Mouse (Mus musculus) heart, postnatal 36 days (tissue): ENCODE measurements around the gene Map3k21. TPM values are rescaled to one million over a fixed set of nuclear protein-coding genes. Genes with fewer than 3 reads are reported as not detected.
A peak's percentile ranks its signal among the peaks of the same experiment; 100 is the strongest.

ENCODE experiments used
- DNase-seq, 2 experiments: peaks; one replicate each; pipeline ENCODE4 v3.0.0; 2021 to 2022
- intact Hi-C: fragments of 180-260 bp; cut with DNase I; formaldehyde crosslinking; loops from one replicate; pipeline ENCODE4 v1.15.1; 2025
- total RNA-seq, 2 experiments: library from RNA; stranded (reverse); gene quantifications; 2 replicates each; pipeline ENCODE4 v1.2.3; 2021

The Map3k21 gene
- total RNA-seq = under 1 TPM; 0.76 to 0.97 TPM

DNA sequence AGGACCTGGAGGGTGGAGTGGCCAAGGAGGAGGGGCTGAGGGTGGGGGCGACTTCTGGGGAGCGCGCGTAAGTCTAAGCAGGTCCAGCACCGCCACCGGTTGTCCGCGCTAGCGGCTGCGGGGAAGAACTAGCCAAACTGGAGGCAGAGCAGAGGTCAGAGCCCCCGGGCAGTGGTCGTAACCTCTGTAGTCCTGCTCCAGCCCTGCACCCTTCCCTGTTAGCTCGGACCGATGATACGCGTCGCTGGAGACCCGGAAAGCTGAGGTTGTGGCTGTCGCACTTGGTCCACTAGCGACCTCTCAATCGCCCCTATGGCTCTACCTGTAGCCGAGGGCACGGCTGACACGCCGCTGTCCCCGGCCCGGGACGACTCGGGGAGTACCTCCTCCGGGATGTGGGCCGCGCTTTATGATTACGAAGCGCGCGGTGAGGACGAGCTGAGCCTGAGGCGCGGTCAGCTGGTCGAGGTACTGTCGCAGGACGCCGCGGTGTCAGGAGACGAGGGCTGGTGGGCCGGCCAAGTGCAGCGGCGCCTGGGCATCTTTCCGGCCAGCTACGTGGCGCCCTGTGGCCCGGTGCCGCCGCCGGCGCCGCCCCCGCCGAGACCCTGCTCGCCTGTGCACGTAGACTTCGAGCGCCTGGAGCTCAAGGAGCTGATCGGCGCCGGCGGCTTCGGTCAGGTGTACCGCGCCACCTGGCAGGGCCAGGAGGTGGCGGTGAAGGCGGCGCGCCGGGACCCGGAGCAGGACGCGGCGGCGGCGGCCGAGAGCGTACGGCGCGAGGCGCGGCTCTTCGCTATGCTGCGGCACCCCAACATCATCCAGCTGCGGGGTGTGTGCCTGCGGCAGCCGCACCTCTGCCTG is at the start of gene Map3k21:
TSS of gene Map3k21 (plus strand) at position 86 of the 864 bp plus-strand sequence.
- intact Hi-C loops = no loop called here
- peak; percentile 14 to 15 for DNase-seq

DNA sequence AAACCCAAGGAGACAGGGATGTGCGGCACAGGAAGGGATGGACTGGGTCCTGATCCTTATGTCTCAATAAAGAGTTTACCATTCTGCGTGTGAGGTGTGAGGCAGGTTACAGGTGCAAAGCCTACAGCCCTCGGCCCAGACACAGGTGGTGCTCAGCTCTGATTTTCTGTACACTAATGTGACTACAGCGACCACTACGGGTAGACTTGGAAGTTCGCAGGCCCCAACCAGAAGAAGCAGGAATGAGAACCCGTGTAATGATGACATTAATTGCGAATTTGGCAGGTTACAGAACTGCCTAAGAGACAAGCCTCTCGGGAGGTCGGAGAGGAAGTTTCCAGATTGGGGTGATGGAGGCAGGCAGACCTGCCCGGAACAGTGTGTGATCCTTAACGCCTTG is 44.1 kb upstream of the Map3k21 start:
- DNase-seq = no peak
- intact Hi-C loops = loop anchor here (5.0 to 10.0 kb wide), 4 partner anchors 411 to 699 kb away; no protein-coding TSS in a partner anchor

DNA sequence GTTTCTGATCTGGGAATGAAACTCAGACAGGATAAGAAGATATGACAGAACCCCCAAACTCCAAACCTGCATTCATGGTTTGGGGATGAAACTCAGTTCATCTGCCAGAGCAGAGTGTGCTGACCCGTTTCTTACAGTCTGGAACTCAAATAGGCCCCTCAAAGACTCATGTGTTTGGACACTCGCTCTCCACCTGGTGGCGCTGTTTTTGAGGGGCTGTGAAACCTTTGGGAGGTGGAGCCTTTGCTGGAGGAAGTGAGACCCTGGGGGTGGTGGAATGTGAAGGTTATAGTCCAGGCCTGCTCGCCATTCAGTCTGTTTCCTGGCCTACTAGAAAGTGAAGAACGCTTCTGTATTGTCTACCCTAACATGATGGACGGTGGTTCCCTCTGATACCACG is 41.7 kb upstream of the Map3k21 start:
- intact Hi-C loops = loop anchor here (5.0 to 10.0 kb wide), 4 partner anchors 414 to 701 kb away; no protein-coding TSS in a partner anchor
- no peak for DNase-seq

DNA sequence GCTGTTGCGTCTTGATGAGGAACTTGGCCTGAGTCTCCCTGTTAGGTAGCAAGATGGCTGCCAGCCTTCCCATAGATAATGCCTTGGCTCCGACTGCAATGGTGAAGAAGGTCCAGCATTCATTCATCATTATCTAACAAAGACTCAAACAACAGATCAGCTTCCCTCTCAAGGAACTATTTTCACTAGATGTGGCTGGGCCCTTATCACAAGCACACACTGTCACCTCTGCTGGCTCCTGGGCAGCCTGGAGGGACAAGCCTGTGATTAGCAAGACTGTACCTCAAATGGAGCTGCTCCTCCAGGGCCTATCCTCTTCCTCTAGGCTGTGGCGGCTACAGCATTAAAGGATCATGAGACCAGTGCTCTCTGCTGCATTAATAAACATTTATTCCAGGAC is 40.5 kb upstream of the Map3k21 start:
- no peak for DNase-seq

DNA sequence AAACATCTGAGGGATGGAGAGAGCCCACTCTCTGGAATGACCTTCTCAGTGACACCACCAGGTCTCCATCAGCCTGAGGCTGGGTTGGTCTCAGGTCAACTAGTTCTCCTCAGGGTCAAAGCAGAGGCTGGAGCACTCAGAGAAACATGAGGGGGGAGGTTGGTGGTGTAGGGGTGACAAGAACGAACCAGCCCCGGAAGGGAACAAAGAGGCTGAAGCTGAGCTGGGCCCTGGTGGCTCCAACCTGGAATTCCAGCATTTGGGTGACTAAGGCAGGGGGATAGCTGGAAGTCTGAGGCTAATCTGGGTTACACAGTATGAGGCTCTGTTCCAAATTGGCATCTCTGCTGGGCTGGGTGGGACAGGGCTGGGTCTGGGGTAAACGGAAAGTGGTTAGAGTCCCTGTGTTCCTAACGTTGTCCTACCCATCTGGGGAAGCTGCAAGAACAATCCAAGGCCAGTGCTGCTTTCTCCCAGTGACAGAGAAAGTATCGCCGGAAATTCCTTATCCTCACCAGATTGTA is 40.0 kb upstream of the Map3k21 start:
- DNase-seq = no peak
- intact Hi-C loops = loop anchor here (2.0 to 5.0 kb wide), 3 partner anchors 295 to 803 kb away; no protein-coding TSS in a partner anchor

More for the DNA sequence above, 40.5 kb upstream of the Map3k21 start:
- intact Hi-C loops = loop anchor here (2.0 to 10.0 kb wide), 7 partner anchors 295 to 803 kb away; no protein-coding TSS in a partner anchor

DNA sequence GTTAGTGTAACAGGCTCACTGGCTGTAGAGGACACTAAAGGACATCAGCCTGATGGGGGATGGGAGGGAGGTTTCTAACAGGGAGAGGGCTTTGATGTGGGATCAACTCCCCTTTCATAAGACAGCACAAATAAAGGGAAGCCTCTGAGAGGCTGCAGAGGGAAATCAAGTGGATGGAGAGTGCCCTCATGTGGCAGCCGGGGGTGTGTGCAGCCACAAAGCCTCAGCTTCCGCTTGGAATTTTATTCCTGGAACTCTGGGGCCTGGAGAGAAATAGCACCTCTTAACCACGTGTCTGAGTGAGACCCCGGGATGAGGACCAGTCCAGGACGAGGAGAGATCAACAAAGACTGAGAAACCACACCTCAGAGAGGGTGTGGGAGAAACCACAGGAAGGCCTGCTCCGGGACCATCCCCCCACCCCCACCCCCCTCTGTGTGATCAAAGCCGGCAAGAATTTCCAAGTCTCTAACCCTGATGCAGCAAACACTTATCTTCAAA is 39.4 kb upstream of the Map3k21 start:
- peak; percentile 75 to 76 for DNase-seq
- intact Hi-C loops = loop anchor here (2.0 to 5.0 kb wide), 3 partner anchors 296 to 804 kb away; no protein-coding TSS in a partner anchor

DNA sequence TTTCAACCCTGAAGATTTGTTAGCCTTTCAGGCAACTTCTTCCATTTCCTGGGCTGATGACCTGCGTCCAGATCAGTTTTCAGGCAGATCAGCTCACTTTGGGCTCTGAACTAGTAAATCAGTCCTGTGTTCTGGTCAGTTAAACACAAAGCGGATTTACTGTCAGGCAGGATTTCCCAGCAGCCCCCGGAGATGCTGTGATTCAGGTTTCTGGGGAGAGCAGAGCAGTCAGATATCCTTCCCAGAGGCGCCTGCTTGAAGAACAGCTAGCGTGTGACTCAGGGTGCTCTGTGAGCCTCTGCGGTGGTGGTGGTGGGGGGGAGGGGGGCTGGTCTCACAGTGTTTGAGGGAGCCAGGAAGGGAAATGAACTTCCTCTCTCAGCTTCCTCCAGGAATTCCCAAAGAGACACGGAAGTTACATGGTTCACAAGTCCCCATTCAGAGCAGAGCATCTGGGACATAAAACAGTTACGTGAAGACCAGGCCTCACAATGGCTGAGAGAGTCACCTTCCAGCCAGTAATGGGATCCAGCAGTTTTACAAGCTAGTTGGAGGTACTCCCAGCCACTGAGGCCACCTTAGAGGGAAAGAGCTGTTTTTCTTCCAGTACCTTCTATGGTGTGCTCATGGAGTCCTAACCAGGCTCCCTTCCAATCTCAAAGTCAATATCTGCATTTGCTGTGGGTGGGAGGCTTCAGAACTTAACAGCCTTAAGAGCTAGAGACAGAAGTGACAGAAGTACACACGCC is 37.6 kb upstream of the Map3k21 start:
- intact Hi-C loops = loop anchor here (5.0 kb wide), 1 partner anchor 745 kb away; no protein-coding TSS in a partner anchor
- DNase-seq = no peak

DNA sequence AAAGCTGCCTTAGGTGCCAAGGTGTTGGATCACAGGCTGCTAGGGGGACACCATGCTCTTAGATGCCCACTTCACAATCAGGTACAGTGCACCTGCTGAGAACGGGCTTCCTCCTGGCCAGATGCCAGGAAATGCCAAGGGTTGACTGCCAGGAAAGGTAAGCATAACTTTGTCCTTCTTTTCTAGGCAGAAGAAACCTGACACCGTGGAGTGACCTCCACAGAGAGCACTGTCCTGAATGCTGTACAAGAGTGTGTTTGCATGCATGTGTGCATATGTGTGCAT is 37.1 kb upstream of the Map3k21 start:
- intact Hi-C loops = loop anchor here (5.0 kb wide), 1 partner anchor 746 kb away; no protein-coding TSS in a partner anchor
- DNase-seq = no peak

DNA sequence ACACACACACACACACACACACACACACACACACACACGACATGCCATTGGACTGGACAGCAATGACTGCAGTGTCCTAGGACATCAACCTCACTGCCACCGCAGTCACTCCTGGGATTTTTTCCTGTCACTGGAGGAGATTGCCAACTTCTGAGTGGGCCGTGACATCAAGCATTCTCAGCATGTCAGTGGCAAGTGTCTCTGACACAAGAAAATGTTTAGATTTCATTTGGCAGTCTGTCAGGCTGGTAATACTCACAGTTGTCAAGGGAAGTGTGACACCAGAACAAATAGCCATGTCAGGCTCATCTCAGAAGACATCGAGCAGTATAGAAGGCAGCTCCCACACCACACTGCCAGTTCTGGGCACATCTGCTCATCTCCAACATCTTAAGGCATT is 29.8 kb upstream of the Map3k21 start:
- DNase-seq = no peak
- intact Hi-C loops = no loop called here

DNA sequence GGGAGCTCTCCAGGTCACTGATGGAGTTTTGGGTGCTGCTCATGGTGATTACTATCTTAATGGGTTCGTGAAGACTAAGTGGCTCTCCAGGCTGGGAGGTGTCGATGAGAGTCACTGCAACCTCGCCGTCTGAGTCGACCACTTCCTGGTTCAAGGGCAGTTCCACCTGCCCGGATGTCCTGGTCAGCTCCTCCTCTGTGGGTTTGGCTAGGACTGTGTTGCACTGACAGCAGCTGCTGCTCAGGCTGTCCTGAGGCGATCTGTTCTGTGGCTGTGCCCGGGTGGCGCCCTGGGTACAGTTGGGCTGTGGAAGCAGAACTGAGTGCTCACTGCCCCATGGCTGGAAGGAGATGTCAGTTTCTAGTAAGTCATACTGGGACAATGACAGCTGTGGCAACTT is 22.7 kb upstream of the Map3k21 start:
- intact Hi-C loops = no loop called here
- DNase-seq = no peak

DNA sequence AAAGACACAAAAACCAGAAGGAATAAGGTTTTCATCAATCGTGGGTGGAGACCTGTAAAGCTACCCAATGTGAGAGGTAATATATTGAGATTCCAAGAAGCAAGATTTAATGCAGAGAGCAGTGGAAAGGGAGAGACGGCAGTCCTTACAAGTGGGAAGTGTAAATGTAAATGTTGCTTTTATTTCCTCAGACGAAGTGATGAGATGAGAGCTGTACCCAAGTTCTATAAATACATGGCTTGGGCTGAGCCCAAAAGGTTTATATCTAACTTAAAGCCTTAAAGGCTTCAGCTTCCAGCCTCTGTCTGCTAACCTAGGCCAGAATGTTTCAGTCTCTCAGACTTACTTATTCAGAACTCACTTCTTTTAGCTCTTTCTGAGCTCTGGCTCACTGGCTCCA is 20.3 kb upstream of the Map3k21 start:
- DNase-seq = no peak
- intact Hi-C loops = no loop called here

DNA sequence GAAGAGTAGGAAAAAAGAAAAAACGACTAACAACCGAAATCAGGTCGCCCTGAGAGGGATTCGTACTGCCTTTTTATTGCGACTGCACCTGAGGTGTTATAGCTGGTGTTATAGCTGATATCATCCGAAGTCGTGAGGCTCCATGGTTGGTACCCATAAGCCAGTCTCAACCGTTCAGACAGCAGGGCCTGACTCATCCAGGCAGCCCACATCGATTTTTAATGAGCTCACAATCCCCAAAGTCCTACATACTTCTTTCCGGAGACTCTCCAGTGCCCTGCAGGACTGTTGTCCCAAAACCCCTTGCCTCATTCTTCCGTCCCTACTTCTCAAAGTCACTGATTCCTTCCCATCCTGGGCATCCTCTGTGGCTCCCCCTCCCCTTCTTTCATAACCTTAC is 12.9 kb upstream of the Map3k21 start:
- DNase-seq = no peak
- intact Hi-C loops = no loop called here

DNA sequence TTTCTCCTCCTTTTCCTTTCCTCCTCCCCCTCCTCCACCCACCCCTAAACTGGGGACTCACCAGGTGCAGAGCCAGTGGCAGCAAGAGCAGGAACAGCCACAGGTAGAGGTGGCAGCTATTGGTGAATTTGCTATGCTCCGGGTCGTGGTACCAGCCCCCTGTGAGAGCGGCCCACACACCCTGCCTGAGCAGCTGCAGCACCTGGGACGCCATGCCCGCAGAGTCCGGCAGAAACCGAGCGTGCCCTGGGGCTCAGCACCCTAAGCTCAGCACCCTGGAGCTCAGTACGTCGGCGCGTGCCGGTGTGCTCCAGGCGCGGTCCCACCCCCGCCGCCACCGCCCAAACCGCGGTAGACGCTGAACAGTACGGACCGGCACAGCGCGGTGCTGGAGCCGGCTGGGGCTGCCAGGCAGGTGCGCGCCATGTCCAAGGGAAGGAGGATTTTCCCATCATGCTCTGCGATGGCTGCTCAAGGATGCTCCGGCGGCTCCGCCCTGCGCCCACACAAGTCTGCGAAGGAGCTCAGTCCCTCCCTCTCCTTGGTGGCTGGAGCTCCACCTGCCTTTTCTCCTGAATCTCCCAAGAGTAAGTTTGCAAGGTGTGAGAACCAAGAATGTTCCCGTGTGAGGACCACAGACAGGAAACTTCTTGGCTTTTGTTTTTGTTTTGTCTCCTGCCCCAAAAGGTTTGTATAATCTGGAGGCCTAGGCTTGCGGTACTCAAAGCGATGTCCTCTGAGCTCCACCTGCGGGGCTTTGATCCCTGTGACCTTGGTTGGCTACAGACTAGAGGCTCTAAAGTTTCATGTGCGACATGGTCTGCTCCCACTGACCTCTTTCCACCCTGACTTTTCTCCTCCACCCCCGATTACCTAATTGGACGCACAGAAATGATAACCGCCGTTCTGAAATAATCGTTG is 12.1 kb upstream of the Map3k21 start, which contains the start of gene Pcnx2:
TSS of gene Pcnx2 (minus strand) at position 450 of the 921 bp plus-strand sequence.
- DNase-seq = no peak
- intact Hi-C loops = no loop called here

DNA sequence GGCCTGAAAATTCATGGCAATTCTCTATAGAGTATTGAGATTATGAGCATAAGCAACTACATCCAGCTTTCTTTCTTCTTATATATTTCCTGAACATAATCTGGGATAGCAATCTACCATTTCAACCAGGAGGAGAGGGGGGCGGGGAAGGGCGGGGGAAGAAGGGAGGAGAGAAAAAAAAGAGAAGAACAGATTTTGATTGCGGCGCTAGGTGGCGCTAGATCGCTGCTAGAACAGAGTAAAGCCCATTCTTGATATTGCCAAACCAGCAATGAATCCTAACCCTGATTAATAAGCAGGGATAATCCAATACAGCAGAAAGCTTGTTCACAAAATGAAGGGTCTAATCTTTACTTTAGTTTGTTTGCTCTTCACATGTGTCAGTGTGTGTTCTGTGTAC is 11.4 kb upstream of the Map3k21 start:
- peak; percentile 19 to 47 for DNase-seq
- intact Hi-C loops = no loop called here

DNA sequence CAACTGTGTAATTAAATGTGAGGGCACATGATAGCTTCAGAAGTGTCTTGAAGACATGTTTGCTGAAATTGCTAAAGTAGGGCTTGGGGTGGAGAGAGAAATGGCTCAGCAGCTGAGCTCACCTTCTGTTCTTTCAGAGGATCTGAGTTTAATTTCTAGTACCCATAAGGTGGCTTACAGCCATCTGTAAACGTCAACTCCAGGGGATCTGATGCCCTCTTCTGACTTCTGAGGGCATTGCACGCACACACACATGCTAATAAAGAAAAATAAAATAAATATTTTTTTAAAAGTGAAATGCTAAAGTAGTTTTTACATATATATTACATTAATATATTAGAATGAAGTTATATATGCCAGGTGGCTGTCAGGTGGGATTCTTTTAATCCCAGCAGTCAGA is 9.1 kb upstream of the Map3k21 start:
- intact Hi-C loops = no loop called here
- no peak for DNase-seq

DNA sequence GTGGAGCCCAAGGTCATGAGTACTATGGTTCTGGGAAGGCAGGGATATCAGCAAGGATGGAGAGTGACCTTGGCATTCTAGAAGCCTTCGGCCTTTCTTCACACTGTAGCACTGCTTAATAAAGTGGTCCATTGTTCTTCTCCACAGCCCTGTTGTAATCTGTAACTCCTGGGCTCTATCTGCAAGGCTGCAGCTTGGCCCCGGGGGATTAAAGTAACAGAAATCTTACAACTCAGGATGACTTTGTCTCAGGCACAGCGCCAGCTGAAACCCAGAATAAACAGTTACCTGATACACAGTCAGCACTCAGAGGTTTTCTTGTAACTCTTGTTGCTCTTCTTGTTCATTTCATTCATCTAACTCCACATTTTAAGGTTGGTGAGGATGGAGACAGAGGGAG is 7.7 kb upstream of the Map3k21 start:
- no peak for DNase-seq
- intact Hi-C loops = no loop called here

DNA sequence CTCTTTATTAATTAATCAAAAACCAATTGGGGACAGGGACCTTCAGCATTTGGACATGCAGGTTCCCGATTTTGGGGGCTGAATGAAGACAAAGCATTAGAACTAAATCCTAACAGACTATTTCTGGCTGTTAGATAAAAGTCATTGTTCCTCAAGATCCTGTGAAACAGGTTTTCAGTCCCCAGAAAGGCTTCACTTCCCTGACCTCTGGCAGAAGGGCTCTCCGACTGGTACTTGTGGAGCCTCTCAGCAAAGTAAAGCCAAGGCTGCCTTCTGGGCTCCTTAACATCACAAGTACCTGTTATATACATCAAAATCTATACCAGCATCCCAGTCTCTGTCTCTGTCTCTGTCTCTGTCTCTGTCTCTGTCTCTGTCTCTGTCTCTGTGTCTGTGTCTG is 4.9 kb upstream of the Map3k21 start:
- intact Hi-C loops = no loop called here
- DNase-seq = no peak

DNA sequence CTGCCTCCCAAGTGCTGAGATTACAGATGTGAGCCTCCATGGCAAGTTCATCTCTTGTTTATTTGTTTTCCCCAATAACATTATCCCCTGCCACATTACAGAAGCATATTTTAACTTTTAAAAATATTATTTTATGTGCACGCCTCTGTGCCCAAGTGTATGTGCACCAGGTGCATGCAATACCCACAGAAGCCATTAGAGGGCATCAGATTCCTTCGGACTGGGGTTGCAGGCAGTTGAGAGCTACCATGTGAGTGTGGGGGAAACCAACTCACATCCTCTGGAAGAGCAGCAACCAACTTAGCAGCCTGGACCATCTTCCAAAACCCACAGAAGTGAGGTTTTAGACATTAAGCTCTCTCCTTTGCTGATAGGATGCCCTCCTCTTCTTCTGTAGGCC is 2.9 kb upstream of the Map3k21 start:
- intact Hi-C loops = no loop called here
- no peak for DNase-seq

DNA sequence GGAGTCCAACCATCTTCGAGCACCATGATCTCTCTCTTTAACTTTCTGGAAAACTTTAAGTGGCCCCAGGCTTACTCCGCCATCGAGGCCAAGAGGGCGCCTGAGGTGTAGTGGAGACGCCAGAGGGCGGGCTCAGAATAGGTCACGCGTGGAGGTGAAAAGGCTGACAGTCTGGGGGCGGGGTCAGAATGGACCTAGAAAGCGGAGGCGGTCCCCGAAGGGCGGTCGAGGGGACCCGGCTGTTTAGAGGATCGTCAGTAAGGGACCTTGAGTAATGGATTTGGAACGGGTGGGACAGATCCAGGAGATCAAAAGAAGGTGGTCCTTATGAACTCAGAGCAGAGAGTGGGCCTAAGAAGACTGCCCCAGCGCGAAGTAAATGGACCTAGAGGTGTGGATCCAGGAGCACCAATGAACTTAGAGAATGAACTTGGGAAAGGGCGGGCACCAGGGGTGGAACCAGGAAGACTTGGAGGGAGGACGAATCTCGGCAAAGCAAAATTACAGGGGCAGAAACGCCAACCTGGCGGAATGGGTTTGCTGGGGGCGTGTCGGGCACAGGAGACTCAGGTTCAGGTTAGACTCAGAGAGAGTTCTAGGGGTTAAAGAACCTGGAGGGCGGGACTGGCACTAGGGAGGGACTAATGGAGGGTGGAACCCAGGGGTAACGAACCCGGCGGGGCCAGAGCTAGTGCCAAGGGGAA is 437 bp upstream of the Map3k21 start:
- DNase-seq = peak; percentile 11 to 19
- intact Hi-C loops = no loop called here
